Mouse (Mus musculus) C2C12 (cell line): ENCODE data around the gene Slc4a11.

ENCODE experiments used
- CEBPB ChIP-seq: IDR thresholded peaks from one replicate; pipeline ENCODE4 v1.6.1; 2011; ENCODE audit warnings: low read depth, mild to moderate bottlenecking, control low read depth, moderate library complexity
- CTCF ChIP-seq: IDR thresholded peaks from one replicate; pipeline ENCODE4 v1.5.1; 2011; ENCODE audit not compliant: control insufficient read depth, insufficient read depth, insufficient read length
- MAX ChIP-seq: IDR thresholded peaks from one replicate; pipeline ENCODE4 v1.6.1; 2011; ENCODE audit warnings: mild to moderate bottlenecking, control low read depth
- MYOD1 ChIP-seq: IDR thresholded peaks from one replicate; pipeline ENCODE4 v1.6.1; 2011; ENCODE audit warnings: low read depth; ENCODE audit not compliant: control insufficient read depth, insufficient read length
- USF1 ChIP-seq: IDR thresholded peaks from one replicate; pipeline ENCODE4 v1.6.1; 2011; ENCODE audit warnings: low read depth, mild to moderate bottlenecking, control low read depth, moderate library complexity

GRCm38 (mm10) chr2:130655660-130656339 is 41.5 kb downstream of the Slc4a11 start:
- TF ChIP-seq CTCF, result no peak
- TF ChIP-seq USF1, result no peak
- TF ChIP-seq MYOD1, result no peak
- TF ChIP-seq MAX, result no peak
- TF ChIP-seq CEBPB, result no peak
